Mouse (Mus musculus): ENCODE data around the gene Creb3l2. TPM values are rescaled to one million over a fixed set of nuclear protein-coding genes. Genes with fewer than 3 reads are reported as not detected.
A peak's percentile ranks its signal among the peaks of the same experiment; 100 is the strongest.

The Creb3l2 gene
- 1.6 and 3.2 TPM in 2 replicates for polyA plus RNA-seq (2014; fragmentation: Nextera tagmentation; extraction: Ambion mirVana)

GRCm38 (mm10) chr6:37442041-37442667 lies at the start of gene Creb3l2:
Creb3l2 (minus strand) TSS chr6:37442146.
- Histone ChIP-seq H3K4me3 (replicated peaks; ENCODE audit: low read depth, low read length) (peak within 1 kb of the TSS; percentile 67), H3K4me1 (ENCODE audit: control insufficient read depth, insufficient read depth, low read length) (0 out of 2 replicates have a peak, but pooled peaks cover 4% of the 10 kb centered on the region), H3K4me2 (ENCODE audit: low read length) (peak within 1 kb of the TSS; percentile 92), H3K9me3 (ENCODE audit: control insufficient read depth, low read length) (no peaks in the 10 kb centered on the region), H3K9ac (replicated peaks; ENCODE audit: low read length) (peak within 1 kb of the TSS; percentile 57; the same call in 1 of the 2 replicates), H3K27me3 (ENCODE audit: control insufficient read depth, insufficient read depth, low read length) (peaks cover 4% of the 10 kb centered on the region; the same call in 1 of the 2 replicates), H3K27ac (replicated peaks; ENCODE audit: low read depth, low read length) (peak within 1 kb of the TSS; percentile 56; the same call in 1 of the 2 replicates), H3K36me3 (ENCODE audit: control insufficient read depth, insufficient read depth, low read length) (no peaks in the 10 kb centered on the region)
- WGBS, result under 1% methylated on average over 33 of the region's 33 CpGs
- DNase-seq (peak; percentile 99), ATAC-seq (ENCODE audit: low FRiP score, low TSS enrichment) (peak; percentile 99)

GRCm38 (mm10) chr6:37486502-37486901 lies 44.6 kb upstream of the Creb3l2 start:
- Histone ChIP-seq H3K27me3 (ENCODE audit: control insufficient read depth, insufficient read depth, low read length) (no peaks in the 10 kb centered on the region), H3K36me3 (ENCODE audit: control insufficient read depth, insufficient read depth, low read length) (no peaks in the 10 kb centered on the region), H3K27ac (replicated peaks; ENCODE audit: low read depth, low read length) (no peak overlapping the region), H3K9me3 (ENCODE audit: control insufficient read depth, low read length) (no peaks in the 10 kb centered on the region), H3K4me3 (replicated peaks; ENCODE audit: low read depth, low read length) (no peak overlapping the region), H3K9ac (replicated peaks; ENCODE audit: low read length) (no peak overlapping the region), H3K4me2 (ENCODE audit: low read length) (no peak overlapping the region), H3K4me1 (ENCODE audit: control insufficient read depth, insufficient read depth, low read length) (no peaks in the 10 kb centered on the region)
- 93% methylated on average over 4 of the region's 4 CpGs for WGBS
- no peak for ATAC-seq (ENCODE audit: low FRiP score, low TSS enrichment)
- no peak for DNase-seq

GRCm38 (mm10) chr6:37484588-37485070 lies 42.7 kb upstream of the Creb3l2 start:
- 57% methylated on average over 1 of the region's 1 CpGs for WGBS
- ATAC-seq (ENCODE audit: low FRiP score, low TSS enrichment) (no peak), DNase-seq (no peak)
- Histone ChIP-seq H3K9me3 (ENCODE audit: control insufficient read depth, low read length) (no peaks in the 10 kb centered on the region), H3K9ac (replicated peaks; ENCODE audit: low read length) (no peak overlapping the region), H3K36me3 (ENCODE audit: control insufficient read depth, insufficient read depth, low read length) (no peaks in the 10 kb centered on the region), H3K4me1 (ENCODE audit: control insufficient read depth, insufficient read depth, low read length) (no peaks in the 10 kb centered on the region), H3K27ac (replicated peaks; ENCODE audit: low read depth, low read length) (no peak overlapping the region), H3K27me3 (ENCODE audit: control insufficient read depth, insufficient read depth, low read length) (no peaks in the 10 kb centered on the region), H3K4me2 (ENCODE audit: low read length) (no peak overlapping the region), H3K4me3 (replicated peaks; ENCODE audit: low read depth, low read length) (no peak overlapping the region)

GRCm38 (mm10) chr6:37483262-37483661 lies 41.3 kb upstream of the Creb3l2 start:
- DNase-seq, result no peak
- Histone ChIP-seq H3K36me3 (ENCODE audit: control insufficient read depth, insufficient read depth, low read length) (no peaks in the 10 kb centered on the region), H3K27me3 (ENCODE audit: control insufficient read depth, insufficient read depth, low read length) (no peaks in the 10 kb centered on the region), H3K9ac (replicated peaks; ENCODE audit: low read length) (no peak overlapping the region), H3K9me3 (ENCODE audit: control insufficient read depth, low read length) (no peaks in the 10 kb centered on the region), H3K27ac (replicated peaks; ENCODE audit: low read depth, low read length) (no peak overlapping the region), H3K4me2 (ENCODE audit: low read length) (no peak overlapping the region), H3K4me3 (replicated peaks; ENCODE audit: low read depth, low read length) (no peak overlapping the region), H3K4me1 (ENCODE audit: control insufficient read depth, insufficient read depth, low read length) (no peaks in the 10 kb centered on the region)
- 45% methylated on average over 5 of the region's 5 CpGs for WGBS
- no peak for ATAC-seq (ENCODE audit: low FRiP score, low TSS enrichment)

GRCm38 (mm10) chr6:37481147-37481546 lies 39.2 kb upstream of the Creb3l2 start:
- Histone ChIP-seq H3K9ac (replicated peaks; ENCODE audit: low read length) (no peak overlapping the region), H3K36me3 (ENCODE audit: control insufficient read depth, insufficient read depth, low read length) (no peaks in the 10 kb centered on the region), H3K27ac (replicated peaks; ENCODE audit: low read depth, low read length) (no peak overlapping the region), H3K4me3 (replicated peaks; ENCODE audit: low read depth, low read length) (no peak overlapping the region), H3K4me1 (ENCODE audit: control insufficient read depth, insufficient read depth, low read length) (no peaks in the 10 kb centered on the region), H3K27me3 (ENCODE audit: control insufficient read depth, insufficient read depth, low read length) (no peaks in the 10 kb centered on the region), H3K9me3 (ENCODE audit: control insufficient read depth, low read length) (no peaks in the 10 kb centered on the region), H3K4me2 (ENCODE audit: low read length) (no peak overlapping the region)
- 96% methylated on average over 3 of the region's 3 CpGs for whole genome bisulfite sequencing
- DNase-seq (no peak), ATAC-seq (ENCODE audit: low FRiP score, low TSS enrichment) (no peak)

GRCm38 (mm10) chr6:37480008-37480407 lies 38.1 kb upstream of the Creb3l2 start:
- Histone ChIP-seq H3K36me3 (ENCODE audit: control insufficient read depth, insufficient read depth, low read length) (no peaks in the 10 kb centered on the region), H3K4me2 (ENCODE audit: low read length) (no peak overlapping the region), H3K4me3 (replicated peaks; ENCODE audit: low read depth, low read length) (no peak overlapping the region), H3K27me3 (ENCODE audit: control insufficient read depth, insufficient read depth, low read length) (no peaks in the 10 kb centered on the region), H3K9me3 (ENCODE audit: control insufficient read depth, low read length) (no peaks in the 10 kb centered on the region), H3K27ac (replicated peaks; ENCODE audit: low read depth, low read length) (no peak overlapping the region), H3K9ac (replicated peaks; ENCODE audit: low read length) (no peak overlapping the region), H3K4me1 (ENCODE audit: control insufficient read depth, insufficient read depth, low read length) (no peaks in the 10 kb centered on the region)
- no peak for DNase-seq
- ATAC-seq (ENCODE audit: low FRiP score, low TSS enrichment), result no peak

GRCm38 (mm10) chr6:37478481-37478880 lies 36.5 kb upstream of the Creb3l2 start:
- H3K27ac ChIP-seq (replicated peaks; ENCODE audit: low read depth, low read length), result no peak overlapping the region
- ATAC-seq (ENCODE audit: low FRiP score, low TSS enrichment) (no peak), DNase-seq (no peak)
- no peaks in the 10 kb centered on the region for H3K9me3 ChIP-seq (ENCODE audit: control insufficient read depth, low read length)
- no peak overlapping the region for H3K9ac ChIP-seq (replicated peaks; ENCODE audit: low read length)
- H3K4me2 ChIP-seq (ENCODE audit: low read length), result no peak overlapping the region
- 94% methylated on average over 2 of the region's 2 CpGs for WGBS
- no peak overlapping the region for H3K4me3 ChIP-seq (replicated peaks; ENCODE audit: low read depth, low read length)
- H3K27me3 ChIP-seq (ENCODE audit: control insufficient read depth, insufficient read depth, low read length), result no peaks in the 10 kb centered on the region
- no peaks in the 10 kb centered on the region for H3K4me1 ChIP-seq (ENCODE audit: control insufficient read depth, insufficient read depth, low read length)
- H3K36me3 ChIP-seq (ENCODE audit: control insufficient read depth, insufficient read depth, low read length), result no peaks in the 10 kb centered on the region

GRCm38 (mm10) chr6:37473674-37474342 lies 31.9 kb upstream of the Creb3l2 start:
- H3K4me3 ChIP-seq (replicated peaks; ENCODE audit: low read depth, low read length), result no peak overlapping the region
- H3K9ac ChIP-seq (replicated peaks; ENCODE audit: low read length), result no peak overlapping the region
- no peaks in the 10 kb centered on the region for H3K4me1 ChIP-seq (ENCODE audit: control insufficient read depth, insufficient read depth, low read length)
- H3K9me3 ChIP-seq (ENCODE audit: control insufficient read depth, low read length), result no peaks in the 10 kb centered on the region
- H3K27ac ChIP-seq (replicated peaks; ENCODE audit: low read depth, low read length), result no peak overlapping the region
- WGBS, result 89% methylated on average over 4 of the region's 4 CpGs
- H3K4me2 ChIP-seq (ENCODE audit: low read length), result no peak overlapping the region
- H3K27me3 ChIP-seq (ENCODE audit: control insufficient read depth, insufficient read depth, low read length), result no peaks in the 10 kb centered on the region
- H3K36me3 ChIP-seq (ENCODE audit: control insufficient read depth, insufficient read depth, low read length), result no peaks in the 10 kb centered on the region
- DNase-seq, result peak; percentile 11
- ATAC-seq (ENCODE audit: low FRiP score, low TSS enrichment), result no peak

GRCm38 (mm10) chr6:37470216-37470615 lies 28.3 kb upstream of the Creb3l2 start:
- no peak for ATAC-seq (ENCODE audit: low FRiP score, low TSS enrichment)
- Histone ChIP-seq H3K4me1 (ENCODE audit: control insufficient read depth, insufficient read depth, low read length) (no peaks in the 10 kb centered on the region), H3K4me3 (replicated peaks; ENCODE audit: low read depth, low read length) (no peak overlapping the region), H3K9ac (replicated peaks; ENCODE audit: low read length) (no peak overlapping the region), H3K4me2 (ENCODE audit: low read length) (no peak overlapping the region), H3K9me3 (ENCODE audit: control insufficient read depth, low read length) (no peaks in the 10 kb centered on the region), H3K27me3 (ENCODE audit: control insufficient read depth, insufficient read depth, low read length) (no peaks in the 10 kb centered on the region), H3K36me3 (ENCODE audit: control insufficient read depth, insufficient read depth, low read length) (no peaks in the 10 kb centered on the region), H3K27ac (replicated peaks; ENCODE audit: low read depth, low read length) (no peak overlapping the region)
- WGBS, result 72% methylated on average over 4 of the region's 4 CpGs
- no peak for DNase-seq

Measured in midbrain, embryonic 14.5 days (tissue).